Mouse (Mus musculus): ENCODE measurements around the gene Ascc1. TPM values are rescaled to one million over a fixed set of nuclear protein-coding genes. Genes with fewer than 3 reads are reported as not detected.

Ascc1 gene
- polyA plus RNA-seq, 1 experiment, result 52.9 TPM

GRCm38 (mm10) chr10:59978873-59979743 lies 23.5 kb upstream of the Ascc1 start:
- H3K36me3 ChIP-seq (ENCODE audit: control insufficient read depth, insufficient read depth, low read length, poor library complexity, severe bottlenecking), result no peaks in the 10 kb centered on the region

GRCm38 (mm10) chr10:59980815-59981244 lies 21.8 kb upstream of the Ascc1 start:
- Histone ChIP-seq H3K9me3 (replicated peaks; ENCODE audit: control insufficient read depth, insufficient read depth, low read length, poor library complexity, severe bottlenecking) (no peaks in the 10 kb centered on the region), H3K27ac (ENCODE audit: insufficient read depth, low read length) (no peak overlapping the region), H3K4me1 (ENCODE audit: control insufficient read depth, insufficient read depth, low read length) (peaks cover 8% of the 10 kb centered on the region), H3K27me3 (ENCODE audit: control insufficient read depth, insufficient read depth, low read length, poor library complexity, severe bottlenecking) (no peaks in the 10 kb centered on the region), H3K36me3 (ENCODE audit: control insufficient read depth, insufficient read depth, low read length, poor library complexity, severe bottlenecking) (no peaks in the 10 kb centered on the region), H3K4me3 (ENCODE audit: low read depth, low read length) (no peak overlapping the region), H3K9ac (ENCODE audit: low read depth, poor library complexity, severe bottlenecking) (no peak overlapping the region)
- no peak for TF ChIP-seq EP300 (IDR thresholded peaks at IDR 0.05; ENCODE audit: insufficient read depth, low read depth, low read length)
- no peak for TF ChIP-seq CTCF (IDR thresholded peaks at IDR 0.05; ENCODE audit: low read depth, low read length)

More at GRCm38 (mm10) chr10:59978873-59979743, 23.5 kb upstream of the Ascc1 start:
- no peaks in the 10 kb centered on the region for H3K27me3 ChIP-seq (ENCODE audit: control insufficient read depth, insufficient read depth, low read length, poor library complexity, severe bottlenecking)
- no peaks in the 10 kb centered on the region for H3K9me3 ChIP-seq (replicated peaks; ENCODE audit: control insufficient read depth, insufficient read depth, low read length, poor library complexity, severe bottlenecking)
- no peak overlapping the region for H3K9ac ChIP-seq (ENCODE audit: low read depth, poor library complexity, severe bottlenecking)
- peaks cover 12% of the 10 kb centered on the region for H3K4me1 ChIP-seq (ENCODE audit: control insufficient read depth, insufficient read depth, low read length)
- no peak overlapping the region for H3K27ac ChIP-seq (ENCODE audit: insufficient read depth, low read length)
- no peak overlapping the region for H3K4me3 ChIP-seq (ENCODE audit: low read depth, low read length)
- TF ChIP-seq POLR2A (IDR thresholded peaks at IDR 0.05; ENCODE audit: insufficient read depth, low read length) (no peak), CTCF (IDR thresholded peaks at IDR 0.05; ENCODE audit: low read depth, low read length) (no peak), EP300 (IDR thresholded peaks at IDR 0.05; ENCODE audit: insufficient read depth, low read depth, low read length) (no peak)

- Histone ChIP-seq H3K36me3 (ENCODE audit: control insufficient read depth, insufficient read depth, low read length, poor library complexity, severe bottlenecking) (no peaks in the 10 kb centered on the region), H3K9ac (ENCODE audit: low read depth, poor library complexity, severe bottlenecking) (no peak overlapping the region), H3K27me3 (ENCODE audit: control insufficient read depth, insufficient read depth, low read length, poor library complexity, severe bottlenecking) (no peaks in the 10 kb centered on the region), H3K4me3 (ENCODE audit: low read depth, low read length) (no peak overlapping the region), H3K9me3 (replicated peaks; ENCODE audit: control insufficient read depth, insufficient read depth, low read length, poor library complexity, severe bottlenecking) (no peaks in the 10 kb centered on the region), H3K4me1 (ENCODE audit: control insufficient read depth, insufficient read depth, low read length) (peaks cover 8% of the 10 kb centered on the region), H3K27ac (ENCODE audit: insufficient read depth, low read length) (no peak overlapping the region)
- TF ChIP-seq POLR2A (IDR thresholded peaks at IDR 0.05; ENCODE audit: insufficient read depth, low read length), result no peak
- no peak for TF ChIP-seq CTCF (IDR thresholded peaks at IDR 0.05; ENCODE audit: low read depth, low read length)
- TF ChIP-seq EP300 (IDR thresholded peaks at IDR 0.05; ENCODE audit: insufficient read depth, low read depth, low read length), result no peak
Observed at GRCm38 (mm10) chr10:59981336-59981735, 21.3 kb upstream of the Ascc1 start.

GRCm38 (mm10) chr10:59981792-59982191 lies 20.8 kb upstream of the Ascc1 start:
- no peak overlapping the region for H3K27ac ChIP-seq (ENCODE audit: insufficient read depth, low read length)
- no peaks in the 10 kb centered on the region for H3K36me3 ChIP-seq (ENCODE audit: control insufficient read depth, insufficient read depth, low read length, poor library complexity, severe bottlenecking)
- no peak overlapping the region for H3K9ac ChIP-seq (ENCODE audit: low read depth, poor library complexity, severe bottlenecking)
- no peaks in the 10 kb centered on the region for H3K27me3 ChIP-seq (ENCODE audit: control insufficient read depth, insufficient read depth, low read length, poor library complexity, severe bottlenecking)
- H3K4me1 ChIP-seq (ENCODE audit: control insufficient read depth, insufficient read depth, low read length), result peaks cover 8% of the 10 kb centered on the region
- H3K9me3 ChIP-seq (replicated peaks; ENCODE audit: control insufficient read depth, insufficient read depth, low read length, poor library complexity, severe bottlenecking), result no peaks in the 10 kb centered on the region
- no peak for TF ChIP-seq POLR2A (IDR thresholded peaks at IDR 0.05; ENCODE audit: insufficient read depth, low read length)
- no peak for TF ChIP-seq EP300 (IDR thresholded peaks at IDR 0.05; ENCODE audit: insufficient read depth, low read depth, low read length)
- TF ChIP-seq CTCF (IDR thresholded peaks at IDR 0.05; ENCODE audit: low read depth, low read length), result no peak
- no peak overlapping the region for H3K4me3 ChIP-seq (ENCODE audit: low read depth, low read length)

GRCm38 (mm10) chr10:59982379-59982873 lies 20.2 kb upstream of the Ascc1 start:
- no peak overlapping the region for H3K9ac ChIP-seq (ENCODE audit: low read depth, poor library complexity, severe bottlenecking)
- H3K27me3 ChIP-seq (ENCODE audit: control insufficient read depth, insufficient read depth, low read length, poor library complexity, severe bottlenecking), result no peaks in the 10 kb centered on the region
- H3K4me1 ChIP-seq (ENCODE audit: control insufficient read depth, insufficient read depth, low read length), result peaks cover 8% of the 10 kb centered on the region
- peaks cover 2% of the 10 kb centered on the region for H3K36me3 ChIP-seq (ENCODE audit: control insufficient read depth, insufficient read depth, low read length, poor library complexity, severe bottlenecking)
- H3K9me3 ChIP-seq (replicated peaks; ENCODE audit: control insufficient read depth, insufficient read depth, low read length, poor library complexity, severe bottlenecking), result no peaks in the 10 kb centered on the region
- TF ChIP-seq CTCF (IDR thresholded peaks at IDR 0.05; ENCODE audit: low read depth, low read length) (no peak), EP300 (IDR thresholded peaks at IDR 0.05; ENCODE audit: insufficient read depth, low read depth, low read length) (no peak), POLR2A (IDR thresholded peaks at IDR 0.05; ENCODE audit: insufficient read depth, low read length) (no peak)
- H3K4me3 ChIP-seq (ENCODE audit: low read depth, low read length), result no peak overlapping the region
- H3K27ac ChIP-seq (ENCODE audit: insufficient read depth, low read length), result no peak overlapping the region

- TF ChIP-seq CTCF (IDR thresholded peaks at IDR 0.05; ENCODE audit: low read depth, low read length) (no peak), EP300 (IDR thresholded peaks at IDR 0.05; ENCODE audit: insufficient read depth, low read depth, low read length) (no peak), POLR2A (IDR thresholded peaks at IDR 0.05; ENCODE audit: insufficient read depth, low read length) (no peak)
- Histone ChIP-seq H3K4me3 (ENCODE audit: low read depth, low read length) (no peak overlapping the region), H3K36me3 (ENCODE audit: control insufficient read depth, insufficient read depth, low read length, poor library complexity, severe bottlenecking) (peaks cover 18% of the 10 kb centered on the region), H3K27me3 (ENCODE audit: control insufficient read depth, insufficient read depth, low read length, poor library complexity, severe bottlenecking) (no peaks in the 10 kb centered on the region), H3K9me3 (replicated peaks; ENCODE audit: control insufficient read depth, insufficient read depth, low read length, poor library complexity, severe bottlenecking) (no peaks in the 10 kb centered on the region), H3K27ac (ENCODE audit: insufficient read depth, low read length) (no peak overlapping the region), H3K9ac (ENCODE audit: low read depth, poor library complexity, severe bottlenecking) (no peak overlapping the region), H3K4me1 (ENCODE audit: control insufficient read depth, insufficient read depth, low read length) (no peaks in the 10 kb centered on the region)
Observed at GRCm38 (mm10) chr10:59988036-59988435, 14.6 kb upstream of the Ascc1 start.
